Mouse (Mus musculus) liver, embryonic 11.5 days (tissue): ENCODE measurements around the gene Lpar2. TPM values are rescaled to one million over a fixed set of nuclear protein-coding genes. Genes with fewer than 3 reads are reported as not detected.

Experiments used
- ATAC-seq: fragments of 200-750 bp; cut with Nextera tagmentation; replicated peaks from 2 replicates; pipeline ENCODE4 v1.8.0; 2017; ENCODE audit warnings: moderate number of reproducible peaks, mild to moderate bottlenecking, moderate TSS enrichment, moderate library complexity; ENCODE audit not compliant: low FRiP score
- DNase-seq: peaks from one replicate; pipeline ENCODE4 v3.0.0-alpha.2; 2017; ENCODE audit warnings: low spot score
- H3K27ac ChIP-seq: fragments of 300-500 bp; sonication (generic); 2 replicates; pipeline ENCODE4 v1.5.1; 2014; ENCODE audit warnings: mild to moderate bottlenecking, low read depth, low read length, control low read depth
- H3K27me3 ChIP-seq: fragments of 300-500 bp; sonication (generic); replicated peaks from 2 replicates; pipeline ENCODE4 v1.6.1; 2014; ENCODE audit warnings: low read length, mixed read lengths; ENCODE audit not compliant: control insufficient read depth, insufficient read depth
- H3K36me3 ChIP-seq: fragments of 300-500 bp; sonication (generic); 2 replicates; pipeline ENCODE4 v1.6.1; 2014; ENCODE audit warnings: mild to moderate bottlenecking, low read length, moderate library complexity, mixed read lengths; ENCODE audit not compliant: control insufficient read depth, insufficient read depth
- H3K4me1 ChIP-seq: fragments of 300-500 bp; sonication (generic); replicated peaks from 2 replicates; pipeline ENCODE4 v1.6.1; 2014; ENCODE audit warnings: low read length, mixed read lengths; ENCODE audit not compliant: control insufficient read depth, insufficient read depth
- H3K4me2 ChIP-seq: fragments of 300-500 bp; sonication (generic); 2 replicates; pipeline ENCODE4 v1.6.1; 2014; ENCODE audit warnings: mild to moderate bottlenecking, control low read depth, moderate library complexity
- H3K4me3 ChIP-seq: fragments of 300-500 bp; sonication (generic); 2 replicates; pipeline ENCODE4 v1.5.1; 2014; ENCODE audit warnings: low read depth, low read length, control low read depth
- H3K9ac ChIP-seq: fragments of 300-500 bp; sonication (generic); 2 replicates; pipeline ENCODE4 v1.6.1; 2014; ENCODE audit warnings: low read depth, low read length, control low read depth
- H3K9me3 ChIP-seq: fragments of 300-500 bp; sonication (generic); 2 replicates; pipeline ENCODE4 v1.6.1; 2016; ENCODE audit warnings: low read length, inconsistent platforms, mixed read lengths; ENCODE audit not compliant: control insufficient read depth
- WGBS: fragments of 180-500 bp; shearing (Covaris S2); extraction: QIAGEN DNeasy Blood & Tissue Kit; methylation state at CpG from one replicate; pipeline ENCODE4 v1.1.7; 2014; 5-methylcytosine and 5-hydroxymethylcytosine counted together
- polyA plus RNA-seq: library from polyadenylated mRNA; unstranded; fragments of >200 nt; fragmentation: Nextera tagmentation; extraction: Ambion mirVana; gene quantifications from 2 replicates; pipeline ENCODE4 v1.2.1, GENCODE M21; 2014

Lpar2 gene
- polyA plus RNA-seq, 1 experiment from 2014 or later: 0.44 TPM

- Histone ChIP-seq H3K9me3 (no peaks in the 10 kb centered on the region), H3K4me2 (no peak overlapping the region), H3K36me3 (peaks cover 90% of the 10 kb centered on the region), H3K27ac (no peak overlapping the region), H3K27me3 (no peaks in the 10 kb centered on the region), H3K4me3 (no peak overlapping the region), H3K4me1 (no peaks in the 10 kb centered on the region), H3K9ac (no peak overlapping the region)
- DNase-seq (no peak), ATAC-seq (no peak)
Measured at GRCm38 (mm10) chr8:69802216-69802615, 20.0 kb upstream of the Lpar2 start.

- Histone ChIP-seq H3K27ac (no peak overlapping the region), H3K4me2 (no peak overlapping the region), H3K27me3 (no peaks in the 10 kb centered on the region), H3K4me1 (peaks cover 2% of the 10 kb centered on the region; the same call in 1 of the 2 replicates), H3K9ac (no peak overlapping the region), H3K36me3 (peaks cover 83% of the 10 kb centered on the region), H3K4me3 (no peak overlapping the region), H3K9me3 (no peaks in the 10 kb centered on the region)
- ATAC-seq (no peak), DNase-seq (no peak)
- 88% methylated on average over 7 of the region's 7 CpGs for WGBS
Measured at GRCm38 (mm10) chr8:69803366-69803765, 18.9 kb upstream of the Lpar2 start.

GRCm38 (mm10) chr8:69804537-69804936 is 17.7 kb upstream of the Lpar2 start:
- no peak for ATAC-seq
- peaks cover 72% of the 10 kb centered on the region for H3K36me3 ChIP-seq
- no peaks in the 10 kb centered on the region for H3K9me3 ChIP-seq
- no peak overlapping the region for H3K4me3 ChIP-seq
- 91% methylated on average over 6 of the region's 6 CpGs for WGBS
- no peak overlapping the region for H3K9ac ChIP-seq
- no peak overlapping the region for H3K4me2 ChIP-seq
- peaks cover 3% of the 10 kb centered on the region for H3K4me1 ChIP-seq
- DNase-seq: no peak
- H3K27ac ChIP-seq: no peak overlapping the region
- H3K27me3 ChIP-seq: no peaks in the 10 kb centered on the region

GRCm38 (mm10) chr8:69805086-69805485 is 17.1 kb upstream of the Lpar2 start:
- Histone ChIP-seq H3K36me3 (peaks cover 66% of the 10 kb centered on the region), H3K4me1 (peaks cover 6% of the 10 kb centered on the region), H3K9me3 (no peaks in the 10 kb centered on the region), H3K9ac (no peak overlapping the region), H3K27me3 (no peaks in the 10 kb centered on the region), H3K27ac (no peak overlapping the region), H3K4me3 (no peak overlapping the region), H3K4me2 (no peak overlapping the region)
- ATAC-seq (no peak), DNase-seq (no peak)
- 90% methylated on average over 10 of the region's 10 CpGs for WGBS

GRCm38 (mm10) chr8:69805491-69805890 is 16.7 kb upstream of the Lpar2 start:
- no peak overlapping the region for H3K9ac ChIP-seq
- no peak overlapping the region for H3K4me3 ChIP-seq
- H3K27ac ChIP-seq: no peak overlapping the region
- no peak overlapping the region for H3K4me2 ChIP-seq
- 94% methylated on average over 9 of the region's 9 CpGs for WGBS
- no peaks in the 10 kb centered on the region for H3K27me3 ChIP-seq
- DNase-seq: no peak
- no peaks in the 10 kb centered on the region for H3K9me3 ChIP-seq
- no peak for ATAC-seq
- peaks cover 6% of the 10 kb centered on the region for H3K4me1 ChIP-seq
- peaks cover 62% of the 10 kb centered on the region for H3K36me3 ChIP-seq

GRCm38 (mm10) chr8:69807236-69807635 is 15.0 kb upstream of the Lpar2 start:
- H3K9ac ChIP-seq: no peak overlapping the region

GRCm38 (mm10) chr8:69808094-69808863 is 13.9 kb upstream of the Lpar2 start, which contains the start of gene Gmip:
Gene Gmip, plus strand, starts transcription at chr8:69808679.
- peaks cover 6% of the 10 kb centered on the region for H3K4me1 ChIP-seq
- H3K36me3 ChIP-seq: peaks cover 42% of the 10 kb centered on the region
- ATAC-seq: peak; percentile 81
- no peak within 1 kb of the TSS for H3K27ac ChIP-seq
- DNase-seq: peak; percentile 90
- WGBS: 6% methylated on average over 28 of the region's 28 CpGs
- H3K4me3 ChIP-seq: peak within 1 kb of the TSS; percentile 72
- H3K27me3 ChIP-seq: no peaks in the 10 kb centered on the region
- peak within 1 kb of the TSS; percentile 70 for H3K9ac ChIP-seq
- no peaks in the 10 kb centered on the region for H3K9me3 ChIP-seq
- peak within 1 kb of the TSS; percentile 99 for H3K4me2 ChIP-seq

More at GRCm38 (mm10) chr8:69807236-69807635, 15.0 kb upstream of the Lpar2 start:
- WGBS: 90% methylated on average over 5 of the region's 5 CpGs
- no peak overlapping the region for H3K4me2 ChIP-seq
- DNase-seq (no peak), ATAC-seq (no peak)
- H3K27ac ChIP-seq: no peak overlapping the region
- H3K4me3 ChIP-seq: no peak overlapping the region
- peaks cover 6% of the 10 kb centered on the region for H3K4me1 ChIP-seq
- H3K9me3 ChIP-seq: no peaks in the 10 kb centered on the region
- H3K27me3 ChIP-seq: no peaks in the 10 kb centered on the region
- peaks cover 52% of the 10 kb centered on the region for H3K36me3 ChIP-seq

- Histone ChIP-seq H3K4me3 (peak overlapping the region; percentile 72), H3K36me3 (peaks cover 36% of the 10 kb centered on the region), H3K27me3 (no peaks in the 10 kb centered on the region), H3K4me1 (peaks cover 6% of the 10 kb centered on the region), H3K9me3 (no peaks in the 10 kb centered on the region), H3K4me2 (peak overlapping the region; percentile 99), H3K27ac (no peak overlapping the region), H3K9ac (peak overlapping the region; percentile 70)
- under 1% methylated on average over 23 of the region's 23 CpGs for WGBS
- DNase-seq (no peak), ATAC-seq (peak; percentile 37)
Measured at GRCm38 (mm10) chr8:69808864-69809403, 13.3 kb upstream of the Lpar2 start.

- Histone ChIP-seq H3K4me1 (peaks cover 6% of the 10 kb centered on the region), H3K9me3 (no peaks in the 10 kb centered on the region), H3K4me3 (no peak overlapping the region), H3K27me3 (no peaks in the 10 kb centered on the region), H3K27ac (no peak overlapping the region), H3K9ac (no peak overlapping the region), H3K4me2 (no peak overlapping the region), H3K36me3 (peaks cover 37% of the 10 kb centered on the region)
- ATAC-seq (no peak), DNase-seq (no peak)
- WGBS: 48% methylated on average over 3 of the region's 3 CpGs
Measured at GRCm38 (mm10) chr8:69809820-69810219, 12.4 kb upstream of the Lpar2 start.
